Mouse (Mus musculus) kidney, embryonic 16.5 days (tissue): ENCODE measurements at regions not wholly inside any gene's neighbourhood (a gene's known extent, or its start where the extent isn't known, plus 50 kb on each side); places are given as distances from the start of the nearest gene placed in this dataset.

Source experiments
- ATAC-seq: fragments of 200-750 bp; cut with Nextera tagmentation; 2 replicates; pipeline ENCODE4 v1.8.0; 2017; ENCODE audit warnings: moderate TSS enrichment; ENCODE audit not compliant: low FRiP score, low TSS enrichment
- H3K27ac ChIP-seq: fragments of 300-500 bp; sonication (generic); 2 replicates; pipeline ENCODE4 v1.5.1; 2014; ENCODE audit warnings: low read length
- H3K27me3 ChIP-seq: fragments of 300-500 bp; sonication (generic); 2 replicates; pipeline ENCODE4 v1.6.1; 2014; ENCODE audit warnings: low read length, control low read depth, mixed read lengths; ENCODE audit not compliant: insufficient read depth
- H3K36me3 ChIP-seq: fragments of 300-500 bp; sonication (generic); 2 replicates; pipeline ENCODE4 v1.6.1; 2014; ENCODE audit warnings: low read length, control low read depth, mixed read lengths; ENCODE audit not compliant: insufficient read depth
- H3K4me1 ChIP-seq: fragments of 300-500 bp; sonication (generic); 2 replicates; pipeline ENCODE4 v1.6.1; 2014; ENCODE audit warnings: low read length, control low read depth, mixed read lengths; ENCODE audit not compliant: insufficient read depth
- H3K4me2 ChIP-seq: fragments of 300-500 bp; sonication (generic); replicated peaks from 2 replicates; pipeline ENCODE4 v1.6.1; 2014; ENCODE audit warnings: low read depth, low read length
- H3K4me3 ChIP-seq: fragments of 300-500 bp; sonication (generic); 2 replicates; pipeline ENCODE4 v1.5.1; 2014; ENCODE audit warnings: mild to moderate bottlenecking, low read length
- H3K9ac ChIP-seq: fragments of 300-500 bp; sonication (generic); replicated peaks from 2 replicates; pipeline ENCODE4 v1.6.1; 2014; ENCODE audit warnings: low read length
- H3K9me3 ChIP-seq: fragments of 300-500 bp; sonication (generic); 2 replicates; pipeline ENCODE4 v1.6.1; 2016; ENCODE audit warnings: low read length, control low read depth
- WGBS: fragments of 180-500 bp; shearing (Covaris S2); extraction: QIAGEN DNeasy Blood & Tissue Kit; methylation state at CpG from one replicate; pipeline ENCODE4 v1.1.7; 2014; 5-methylcytosine and 5-hydroxymethylcytosine counted together

DNA sequence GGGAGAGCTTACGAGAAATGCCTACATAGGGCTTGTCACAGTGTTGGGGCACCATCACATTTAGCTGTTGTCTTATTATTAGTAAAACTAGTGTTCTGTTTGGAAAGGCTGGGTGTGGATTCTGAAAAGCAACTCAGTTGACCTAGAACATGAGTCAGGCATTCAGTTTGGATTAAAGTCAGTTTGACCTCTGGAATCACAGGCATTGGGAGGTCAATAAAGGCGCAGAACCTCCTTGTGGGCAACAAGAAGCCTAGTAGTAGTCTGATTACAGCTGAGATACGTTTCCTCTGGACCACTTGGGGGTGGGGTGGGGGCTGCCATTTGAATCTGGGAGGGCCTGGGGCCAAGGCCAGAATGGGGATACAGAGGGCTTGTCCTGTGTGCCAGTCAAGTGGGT is 52.1 kb upstream of the Map3k1 start:
- WGBS: 86% methylated on average over 3 of the region's 3 CpGs

DNA sequence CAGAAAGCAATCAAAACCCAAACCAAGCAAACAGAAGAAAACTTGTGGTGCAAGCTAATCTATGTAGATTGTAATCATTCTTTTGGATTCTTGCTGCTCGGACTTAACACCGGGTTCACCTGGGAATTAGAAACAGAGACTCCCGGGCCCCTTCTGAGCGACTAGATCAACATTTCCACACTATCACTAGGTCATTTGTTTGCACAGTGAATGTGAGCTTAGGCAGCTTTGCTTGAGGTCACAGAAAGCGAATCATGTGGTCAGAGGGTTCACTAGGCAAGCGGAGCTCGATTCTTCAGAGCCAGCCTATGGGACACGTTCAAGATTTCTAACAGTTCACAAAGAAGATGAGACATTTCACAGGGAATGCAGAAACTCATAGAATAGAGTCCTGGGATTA is 53.5 kb upstream of the Map3k1 start:
- Histone ChIP-seq H3K4me2 (no peak overlapping the region), H3K36me3 (no peaks in the 10 kb centered on the region), H3K4me1 (no peaks in the 10 kb centered on the region), H3K27ac (no peak overlapping the region), H3K9me3 (peaks cover 7% of the 10 kb centered on the region; the same call in 1 of the 2 replicates), H3K4me3 (no peak overlapping the region), H3K9ac (no peak overlapping the region), H3K27me3 (no peaks in the 10 kb centered on the region)
- WGBS: 49% methylated on average over 8 of the region's 8 CpGs
- ATAC-seq: no peak

More for the DNA sequence above, 52.1 kb upstream of the Map3k1 start:
- Histone ChIP-seq H3K27ac (no peak overlapping the region), H3K9me3 (peaks cover 3% of the 10 kb centered on the region; the same call in 1 of the 2 replicates), H3K9ac (no peak overlapping the region), H3K4me3 (no peak overlapping the region), H3K4me1 (peaks cover 5% of the 10 kb centered on the region; the same call in 1 of the 2 replicates), H3K4me2 (no peak overlapping the region), H3K36me3 (no peaks in the 10 kb centered on the region), H3K27me3 (no peaks in the 10 kb centered on the region)
- ATAC-seq: no peak

DNA sequence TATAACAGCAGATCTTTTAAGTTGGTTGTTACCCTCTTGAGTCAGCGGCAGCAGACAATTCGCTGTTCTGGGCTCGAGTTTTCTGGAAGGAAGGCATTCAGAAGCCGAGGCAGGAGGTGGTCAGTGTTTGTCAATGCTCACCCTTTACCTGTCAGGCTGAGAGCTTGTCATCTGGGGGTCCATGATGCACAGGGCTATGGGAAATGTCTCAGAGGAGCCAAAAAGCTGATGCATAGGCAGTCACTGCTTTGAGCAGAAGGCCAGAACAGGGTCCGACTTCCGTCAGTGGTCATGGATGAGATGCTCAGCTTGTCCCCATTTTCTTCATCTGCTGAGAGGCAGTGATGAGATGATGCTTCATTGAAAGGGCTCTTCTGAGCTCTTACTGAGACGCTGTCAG is 57.2 kb upstream of the Map3k1 start:
- H3K4me3 ChIP-seq: no peak overlapping the region
- no peaks in the 10 kb centered on the region for H3K36me3 ChIP-seq
- ATAC-seq: no peak
- H3K4me1 ChIP-seq: peaks cover 17% of the 10 kb centered on the region
- no peaks in the 10 kb centered on the region for H3K27me3 ChIP-seq
- H3K4me2 ChIP-seq: no peak overlapping the region
- no peak overlapping the region for H3K27ac ChIP-seq
- WGBS: 97% methylated on average over 7 of the region's 7 CpGs
- no peak overlapping the region for H3K9ac ChIP-seq
- peaks cover 4% of the 10 kb centered on the region; the same call in 1 of the 2 replicates for H3K9me3 ChIP-seq

DNA sequence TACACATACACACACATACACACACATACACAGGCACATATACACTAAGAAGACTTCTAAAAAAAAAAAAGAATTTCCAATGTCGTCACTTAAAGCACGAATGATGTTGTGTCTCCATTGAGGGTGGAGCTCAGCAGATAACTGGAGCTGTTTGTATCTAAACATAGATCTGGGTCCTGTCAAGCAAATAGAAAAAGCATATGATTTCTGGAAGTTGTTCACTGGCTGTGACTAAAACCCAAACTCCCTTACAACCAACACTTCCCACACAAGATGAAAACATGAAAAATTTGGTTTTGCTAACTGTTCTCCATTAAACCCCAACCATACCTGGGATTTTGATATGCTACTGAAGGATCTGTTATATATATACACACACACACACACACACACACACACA is 58.5 kb upstream of the Map3k1 start:
- Histone ChIP-seq H3K9ac (no peak overlapping the region), H3K27me3 (no peaks in the 10 kb centered on the region), H3K9me3 (peaks cover 4% of the 10 kb centered on the region; the same call in 1 of the 2 replicates), H3K4me1 (peaks cover 17% of the 10 kb centered on the region), H3K4me3 (no peak overlapping the region), H3K27ac (no peak overlapping the region), H3K36me3 (no peaks in the 10 kb centered on the region), H3K4me2 (peak overlapping the region; percentile 59; the same call in 1 of the 2 replicates)
- ATAC-seq: no peak
- 89% methylated on average over 2 of the region's 2 CpGs for WGBS

DNA sequence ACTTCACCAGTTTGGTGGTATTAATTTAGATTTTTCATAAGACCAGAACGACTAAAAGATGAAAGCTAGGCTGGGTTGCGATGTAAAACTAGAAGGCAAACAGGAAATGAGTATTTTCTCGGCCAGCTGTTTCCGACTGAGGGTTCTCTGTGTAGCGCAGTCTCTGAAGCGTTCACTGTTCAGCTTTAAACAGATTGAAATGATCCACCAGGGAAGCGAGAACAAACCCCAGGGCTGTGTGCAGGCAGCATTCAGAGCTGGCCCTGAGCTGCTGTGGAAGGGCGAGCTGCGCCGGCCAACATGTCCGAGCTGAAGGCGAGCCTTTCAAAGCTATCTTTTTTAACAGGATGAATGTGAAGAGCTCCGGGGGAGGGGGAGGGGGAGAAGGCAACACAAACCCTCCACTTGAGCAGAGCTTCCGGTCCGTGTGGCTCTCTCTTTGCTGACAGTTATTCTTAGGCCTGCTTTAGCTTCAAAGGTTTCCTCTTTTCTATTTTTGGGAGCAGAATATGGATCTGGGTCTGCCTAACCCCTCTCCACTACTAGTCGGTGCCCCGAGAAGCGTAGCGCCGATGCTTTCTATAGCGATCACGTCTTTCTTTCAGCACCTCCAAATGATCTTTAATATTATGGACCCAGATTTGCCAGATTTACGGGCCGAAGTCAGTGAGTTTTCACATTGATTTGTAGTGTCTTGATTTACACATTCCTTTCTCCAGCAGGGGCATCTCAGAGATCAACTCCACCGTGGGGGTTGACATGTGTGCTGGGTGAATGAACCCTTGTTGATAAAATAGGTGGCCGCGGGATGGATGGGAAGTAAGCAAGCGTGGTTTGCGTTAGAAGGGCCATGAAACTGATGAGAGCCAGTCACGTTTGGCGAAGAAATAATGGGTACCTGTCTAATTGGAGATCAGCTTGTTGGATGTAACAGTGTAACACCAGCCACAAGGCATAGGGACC is 59.3 kb upstream of the Map3k1 start:
- Histone ChIP-seq H3K4me3 (peak overlapping the region; percentile 43), H3K27ac (peak overlapping the region; percentile 95), H3K27me3 (no peaks in the 10 kb centered on the region), H3K9ac (peak overlapping the region; percentile 69), H3K36me3 (no peaks in the 10 kb centered on the region), H3K9me3 (peaks cover 4% of the 10 kb centered on the region; the same call in 1 of the 2 replicates), H3K4me2 (peak overlapping the region; percentile 59), H3K4me1 (peaks cover 17% of the 10 kb centered on the region)
- peak; percentile 81 for ATAC-seq
- WGBS: 8% methylated on average over 31 of the region's 31 CpGs

DNA sequence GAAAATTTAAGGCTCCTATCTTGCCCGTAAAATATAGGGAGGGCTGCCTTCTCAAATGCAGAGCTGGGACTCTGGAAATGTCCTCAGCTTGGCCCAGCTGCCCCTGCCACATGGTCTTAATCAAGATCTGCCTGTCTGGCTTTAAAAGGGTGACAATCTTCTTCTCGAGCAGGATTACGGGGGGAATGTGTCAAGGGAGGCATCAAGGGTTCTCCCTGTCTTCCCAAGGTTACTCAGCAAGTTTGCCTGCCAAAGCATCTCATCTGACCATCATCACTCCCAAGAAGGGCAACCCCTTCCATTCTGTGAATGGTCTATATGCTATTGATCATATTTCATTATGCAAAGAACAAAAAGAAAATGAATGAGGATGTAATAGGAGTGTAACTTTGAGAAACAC is 60.2 kb upstream of the Map3k1 start:
- 39% methylated on average over 3 of the region's 3 CpGs for WGBS
- Histone ChIP-seq H3K9me3 (peaks cover 4% of the 10 kb centered on the region; the same call in 1 of the 2 replicates), H3K4me2 (no peak overlapping the region), H3K27me3 (no peaks in the 10 kb centered on the region), H3K27ac (no peak overlapping the region), H3K36me3 (no peaks in the 10 kb centered on the region), H3K4me3 (no peak overlapping the region), H3K4me1 (peaks cover 17% of the 10 kb centered on the region), H3K9ac (no peak overlapping the region)
- ATAC-seq: no peak

DNA sequence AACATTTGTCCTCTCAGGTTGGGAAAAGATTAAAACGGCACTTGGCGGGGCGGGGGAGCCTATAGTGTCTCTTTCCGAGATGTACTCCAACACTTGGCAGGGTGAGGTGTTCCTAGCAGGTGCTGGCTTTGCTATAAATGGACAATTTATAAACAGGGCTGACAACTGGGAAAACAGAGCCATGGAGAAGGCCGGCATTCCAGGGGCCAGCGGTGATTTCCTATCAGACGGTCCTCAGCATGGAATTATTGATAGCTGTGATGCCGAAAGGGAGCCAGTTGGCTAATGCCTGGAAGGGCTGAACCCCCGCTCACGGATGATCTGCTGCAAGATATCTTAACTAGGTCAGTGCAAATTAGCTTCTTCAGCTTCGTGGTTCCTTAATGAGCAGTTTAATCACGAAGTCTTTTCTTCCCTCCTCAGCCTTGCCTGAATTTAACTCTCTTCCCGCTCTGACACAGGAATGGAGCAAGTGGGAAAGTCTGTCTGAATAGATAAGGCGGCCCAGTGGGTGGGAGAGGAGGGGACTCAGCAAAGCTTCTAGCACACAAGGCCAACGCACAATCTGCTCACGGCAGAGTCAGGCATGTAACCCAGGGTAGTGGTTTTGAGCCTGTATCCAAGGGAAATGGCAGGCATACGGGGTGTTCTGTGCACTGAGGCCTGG is 61.1 kb upstream of the Map3k1 start:
- Histone ChIP-seq H3K4me1 (peaks cover 17% of the 10 kb centered on the region), H3K27me3 (no peaks in the 10 kb centered on the region), H3K4me3 (no peak overlapping the region), H3K36me3 (no peaks in the 10 kb centered on the region), H3K4me2 (no peak overlapping the region), H3K9me3 (peaks cover 4% of the 10 kb centered on the region; the same call in 1 of the 2 replicates), H3K9ac (no peak overlapping the region; the same call in 1 of the 2 replicates), H3K27ac (no peak overlapping the region)
- ATAC-seq: no peak
- WGBS: 40% methylated on average over 17 of the region's 17 CpGs

DNA sequence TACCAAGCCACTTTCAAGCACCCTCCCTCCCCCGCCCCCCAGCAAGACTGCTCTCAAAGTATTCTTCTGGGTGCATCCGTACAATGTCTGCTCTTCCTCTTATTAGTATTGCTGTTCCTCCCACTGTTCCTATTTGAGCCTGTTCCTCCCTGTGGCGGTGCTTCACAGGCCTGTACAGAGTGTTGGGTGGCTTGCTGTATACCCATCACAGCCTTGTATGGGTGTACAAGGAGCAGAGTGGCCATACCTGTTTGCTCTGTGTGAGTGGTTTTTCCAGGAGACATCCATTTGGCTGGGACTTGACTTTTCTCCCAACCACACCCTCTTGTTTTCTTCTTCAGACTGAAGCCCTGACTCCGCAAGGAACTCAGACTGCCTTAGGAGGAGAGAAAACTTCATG is 61.7 kb upstream of the Map3k1 start:
- Histone ChIP-seq H3K27me3 (no peaks in the 10 kb centered on the region), H3K4me1 (peaks cover 17% of the 10 kb centered on the region), H3K4me2 (no peak overlapping the region), H3K4me3 (no peak overlapping the region), H3K27ac (no peak overlapping the region), H3K9ac (no peak overlapping the region), H3K36me3 (no peaks in the 10 kb centered on the region), H3K9me3 (peaks cover 4% of the 10 kb centered on the region; the same call in 1 of the 2 replicates)
- ATAC-seq: no peak
- 86% methylated on average over 4 of the region's 4 CpGs for WGBS

DNA sequence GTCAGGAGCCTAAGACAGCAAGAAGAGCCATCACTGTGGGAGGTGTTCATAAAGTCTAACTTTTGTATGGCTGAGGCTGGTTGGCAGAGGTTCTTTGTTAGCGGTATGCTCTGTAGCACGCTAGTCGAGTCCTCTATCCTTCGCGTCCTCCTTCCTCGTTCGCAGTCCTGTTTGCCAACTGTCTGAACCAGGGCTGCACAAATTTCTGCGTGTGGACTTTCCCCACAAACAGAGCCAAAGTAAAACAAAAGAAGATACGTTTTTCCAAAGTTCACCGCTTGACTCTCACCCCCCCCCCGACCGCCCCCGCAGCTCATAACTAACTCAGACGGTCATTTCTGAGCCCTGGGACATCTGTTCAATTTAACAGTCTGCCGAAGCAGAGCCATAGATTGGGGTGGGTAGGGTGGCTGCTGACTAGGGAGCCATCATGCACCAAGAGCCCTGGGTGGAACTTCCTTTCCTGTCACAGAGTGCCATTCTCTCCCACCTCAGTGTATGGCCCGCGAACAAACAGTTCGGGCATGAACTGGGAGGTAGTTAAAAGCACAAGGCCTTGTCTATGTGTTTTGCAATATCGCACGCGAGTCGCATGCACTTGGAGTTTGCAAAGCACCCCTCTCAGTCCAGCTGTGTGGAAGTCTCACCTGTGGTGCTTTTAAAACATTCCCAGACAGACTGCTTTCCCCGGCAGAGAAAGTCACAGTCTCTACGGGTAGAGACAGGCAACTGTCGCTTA is 63.0 kb upstream of the Map3k1 start:
- H3K27me3 ChIP-seq: no peaks in the 10 kb centered on the region
- no peak overlapping the region for H3K4me3 ChIP-seq
- no peak overlapping the region for H3K27ac ChIP-seq
- no peak overlapping the region for H3K9ac ChIP-seq
- H3K9me3 ChIP-seq: peaks cover under 1% of the 10 kb centered on the region; the same call in 1 of the 2 replicates
- 85% methylated on average over 25 of the region's 25 CpGs for WGBS
- no peaks in the 10 kb centered on the region for H3K36me3 ChIP-seq
- H3K4me2 ChIP-seq: no peak overlapping the region
- ATAC-seq: no peak
- H3K4me1 ChIP-seq: peaks cover 17% of the 10 kb centered on the region
